Mouse (Mus musculus) liver, embryonic 14.5 days (tissue): ENCODE data around the gene Galnt4. TPM values are rescaled to one million over a fixed set of nuclear protein-coding genes. Genes with fewer than 3 reads are reported as not detected.
A peak's percentile ranks its signal among the peaks of the same experiment; 100 is the strongest.

Experiments
- ATAC-seq: fragments of 200-750 bp; cut with Nextera tagmentation; 2 replicates; pipeline ENCODE4 v1.8.0; 2017; ENCODE audit warnings: moderate number of reproducible peaks, mild to moderate bottlenecking, moderate library complexity; ENCODE audit not compliant: insufficient read depth
- DNase-seq, 3 experiments: peaks; one replicate each; pipeline ENCODE4 v3.0.0-alpha.2; 2012 to 2013; ENCODE audit warnings: low read depth in 3 of 3, low spot score in 3 of 3
- H3K27ac ChIP-seq: fragments of 300-500 bp; sonication (generic); 2 replicates; pipeline ENCODE4 v1.5.1; 2014; ENCODE audit warnings: moderate library complexity, mild to moderate bottlenecking, control low read depth, inconsistent platforms
- H3K27me3 ChIP-seq: fragments of 300-500 bp; sonication (generic); 2 replicates; pipeline ENCODE4 v1.6.1; 2014; ENCODE audit warnings: mild to moderate bottlenecking, low read length, moderate library complexity; ENCODE audit not compliant: control insufficient read depth, insufficient read depth
- H3K36me3 ChIP-seq: fragments of 300-500 bp; sonication (generic); replicated peaks from 2 replicates; pipeline ENCODE4 v1.6.1; 2014; ENCODE audit warnings: low read depth; ENCODE audit not compliant: control insufficient read depth, insufficient read depth
- H3K4me1 ChIP-seq, 2 experiments: fragments of 200-500 bp in 1 of 2; fragments of 300-500 bp in 1 of 2; sonication (generic) in 1 of 2; replicated peaks; 2 replicates each; pipeline ENCODE4 v1.6.1; 2012 to 2014; ENCODE audit warnings: antibody characterized with exemption in 1 of 2, inconsistent platforms in 1 of 2, low read length in 1 of 2; ENCODE audit not compliant: control insufficient read depth in 2 of 2, insufficient read depth in 2 of 2
- H3K4me2 ChIP-seq: fragments of 300-500 bp; sonication (generic); 2 replicates; pipeline ENCODE4 v1.6.1; 2014; ENCODE audit warnings: low read depth, mild to moderate bottlenecking, control low read depth, moderate library complexity
- H3K4me3 ChIP-seq, 2 experiments: fragments of 200-500 bp in 1 of 2; fragments of 300-500 bp in 1 of 2; sonication (generic) in 1 of 2; 2 replicates each; pipeline ENCODE4 v1.5.1; 2012 to 2014; ENCODE audit warnings: low read depth in 2 of 2, low read length in 2 of 2, mild to moderate bottlenecking in 2 of 2, control low read depth in 1 of 2, inconsistent platforms in 1 of 2, moderate library complexity in 1 of 2; ENCODE audit not compliant: insufficient read depth in 1 of 2
- H3K9ac ChIP-seq: fragments of 300-500 bp; sonication (generic); replicated peaks from 2 replicates; pipeline ENCODE4 v1.6.1; 2014; ENCODE audit warnings: mild to moderate bottlenecking, control low read depth, moderate library complexity
- H3K9me3 ChIP-seq: fragments of 300-500 bp; sonication (generic); 2 replicates; pipeline ENCODE4 v1.6.1; 2016; ENCODE audit warnings: low read length, mixed read lengths; ENCODE audit not compliant: control insufficient read depth
- CTCF ChIP-seq: IDR thresholded peaks from 2 replicates; pipeline ENCODE4 v1.5.1; 2016; ENCODE audit warnings: antibody characterized with exemption, low read depth, control low read depth
- EP300 ChIP-seq: IDR thresholded peaks from 2 replicates; pipeline ENCODE4 v1.6.1; 2016; ENCODE audit warnings: antibody characterized with exemption, low read depth
- WGBS: fragments of 180-500 bp; shearing (Covaris S2); extraction: QIAGEN DNeasy Blood & Tissue Kit; methylation state at CpG from one replicate; pipeline ENCODE4 v1.1.7; 2014; ENCODE audit not compliant: insufficient replicate concordance; 5-methylcytosine and 5-hydroxymethylcytosine counted together
- polyA plus RNA-seq, 2 experiments: library from polyadenylated mRNA; depleted of rRNA in 1 of 2; stranded (reverse) in 1 of 2; unstranded in 1 of 2; fragments of >200 nt; fragmentation: Nextera tagmentation in 1 of 2; extraction: Ambion mirVana in 1 of 2; gene quantifications; 2 replicates each; pipeline versions ENCODE4 v1.2.1 to v1.2.3; 2012 to 2014

The Galnt4 gene
- polyA plus RNA-seq, 2 experiments: 0.81 to 2.7 TPM

GRCm38 (mm10) chr10:99105522-99105921 lies 2.4 kb upstream of the Galnt4 start:
- H3K9ac ChIP-seq: no peak overlapping the region
- no peak for ATAC-seq
- H3K27ac ChIP-seq: no peak overlapping the region
- no peaks in the 10 kb centered on the region for H3K27me3 ChIP-seq
- H3K36me3 ChIP-seq: no peaks in the 10 kb centered on the region; the same call in 1 of the 2 replicates
- H3K4me3 ChIP-seq: peak overlapping the region in 1 of 2 experiments; percentile 98; a peak in 1 of 4 replicates
- peak overlapping the region; percentile 96 for H3K4me2 ChIP-seq
- no peak for DNase-seq
- TF ChIP-seq EP300 (no peak), CTCF (no peak)
- peaks cover 0 to 5% of the 10 kb centered on the region in 2 experiments; a peak in 2 of 4 replicates for H3K4me1 ChIP-seq
- WGBS: 64% methylated on average over 3 of the region's 3 CpGs
- no peaks in the 10 kb centered on the region for H3K9me3 ChIP-seq

GRCm38 (mm10) chr10:99106311-99106702 lies 1.7 kb upstream of the Galnt4 start:
- H3K4me3 ChIP-seq: peak overlapping the region; percentile 97 to 98
- TF ChIP-seq CTCF (no peak), EP300 (no peak)
- H3K27ac ChIP-seq: no peak overlapping the region
- H3K27me3 ChIP-seq: no peaks in the 10 kb centered on the region
- ATAC-seq: no peak
- H3K9me3 ChIP-seq: no peaks in the 10 kb centered on the region
- H3K4me2 ChIP-seq: peak overlapping the region; percentile 96
- peak overlapping the region; percentile 80 for H3K9ac ChIP-seq
- DNase-seq: no peak
- WGBS: 35% methylated on average over 8 of the region's 8 CpGs
- no peaks in the 10 kb centered on the region; the same call in 1 of the 2 replicates for H3K36me3 ChIP-seq
- peaks cover 0 to 5% of the 10 kb centered on the region in 2 experiments; a peak in 2 of 4 replicates for H3K4me1 ChIP-seq

GRCm38 (mm10) chr10:99106703-99107631 lies 992 bp upstream of the Galnt4 start, which contains the start of gene Poc1b:
Gene Poc1b, plus strand, starts transcription at chr10:99107036.
- TF ChIP-seq CTCF (no peak), EP300 (no peak)
- under 1% methylated on average over 103 of the region's 106 CpGs for WGBS
- peak within 1 kb of the TSS; percentile 52 for H3K27ac ChIP-seq
- H3K4me1 ChIP-seq: peaks cover 0 to 5% of the 10 kb centered on the region in 2 experiments; a peak in 2 of 4 replicates
- H3K4me3 ChIP-seq: peak within 1 kb of the TSS; percentile 97 to 98
- H3K36me3 ChIP-seq: no peaks in the 10 kb centered on the region; the same call in 1 of the 2 replicates
- peak within 1 kb of the TSS; percentile 96 for H3K4me2 ChIP-seq
- H3K9ac ChIP-seq: peak within 1 kb of the TSS; percentile 80
- ATAC-seq (peak; percentile 88), DNase-seq (peak; percentile 67 to 72 (median 71))
- H3K27me3 ChIP-seq: no peaks in the 10 kb centered on the region
- H3K9me3 ChIP-seq: no peaks in the 10 kb centered on the region

- ATAC-seq (no peak), DNase-seq (no peak)
- H3K9ac ChIP-seq: peak overlapping the region; percentile 80
- H3K36me3 ChIP-seq: no peaks in the 10 kb centered on the region; the same call in 1 of the 2 replicates
- H3K4me2 ChIP-seq: peak overlapping the region; percentile 96
- H3K27me3 ChIP-seq: no peaks in the 10 kb centered on the region
- H3K4me1 ChIP-seq: peaks cover 0 to 5% of the 10 kb centered on the region in 2 experiments; a peak in 2 of 4 replicates
- TF ChIP-seq EP300 (no peak), CTCF (no peak)
- no peaks in the 10 kb centered on the region for H3K9me3 ChIP-seq
- H3K4me3 ChIP-seq: peak overlapping the region; percentile 97 to 98
- no peak overlapping the region for H3K27ac ChIP-seq
- WGBS: 46% methylated on average over 12 of the region's 12 CpGs
Observed at GRCm38 (mm10) chr10:99108431-99108982, 548 bp downstream of the Galnt4 start.

- H3K4me2 ChIP-seq: no peak overlapping the region
- 57% methylated on average over 3 of the region's 3 CpGs for WGBS
- ATAC-seq: no peak
- TF ChIP-seq CTCF (no peak), EP300 (no peak)
- DNase-seq: no peak
- no peaks in the 10 kb centered on the region for H3K9me3 ChIP-seq
- peaks cover 0 to 14% of the 10 kb centered on the region in 2 experiments; a peak in 2 of 4 replicates for H3K4me1 ChIP-seq
- no peaks in the 10 kb centered on the region for H3K27me3 ChIP-seq
- H3K9ac ChIP-seq: no peak overlapping the region
- H3K4me3 ChIP-seq: no peak overlapping the region
- no peaks in the 10 kb centered on the region; the same call in 1 of the 2 replicates for H3K36me3 ChIP-seq
- no peak overlapping the region for H3K27ac ChIP-seq
Observed at GRCm38 (mm10) chr10:99113533-99113932, 5.6 kb downstream of the Galnt4 start.
